Mouse (Mus musculus): ENCODE measurements around the gene Urb2.

DNA sequence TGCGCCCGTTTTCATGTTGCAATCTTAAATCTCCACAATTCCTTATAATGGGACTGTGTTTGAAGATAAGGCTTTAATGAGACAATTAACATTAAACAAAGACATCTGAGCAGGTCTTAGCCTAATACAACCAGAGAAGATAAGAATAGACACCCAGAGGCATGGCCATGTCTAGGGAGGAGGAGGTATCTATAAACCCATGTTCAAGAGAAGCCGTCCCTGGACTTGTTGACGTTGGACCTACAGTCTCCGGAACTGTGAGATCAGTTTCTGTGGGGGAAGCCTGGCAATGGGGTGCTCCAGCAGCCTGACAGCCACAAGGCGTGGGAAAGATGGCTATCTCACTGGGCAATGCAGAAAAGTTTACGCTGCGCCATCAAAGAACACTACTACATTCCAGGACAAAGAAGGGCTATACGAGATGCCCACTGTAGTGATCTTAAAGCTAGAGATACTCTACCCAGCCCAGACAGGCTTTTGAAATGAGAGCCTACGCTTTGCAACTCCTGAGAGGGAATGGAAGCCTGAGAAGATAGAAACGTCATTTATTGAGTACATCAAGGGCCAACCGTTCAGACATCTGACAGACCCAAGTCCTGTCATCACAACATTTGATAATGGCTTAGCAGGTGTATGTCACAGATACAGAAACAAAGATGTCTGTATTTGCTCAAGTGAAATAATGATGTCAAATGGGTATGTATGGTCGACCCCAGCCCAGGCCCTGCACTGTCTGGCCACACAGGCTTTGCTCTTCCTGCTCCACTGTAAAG, 30.8 kb upstream of the Urb2 start:
- TF ChIP-seq CTCF (IDR thresholded peaks at IDR 0.05; ENCODE audit: control insufficient read depth, insufficient read depth, low read length) (no peak), POLR2A (IDR thresholded peaks at IDR 0.05; ENCODE audit: borderline replicate concordance, control insufficient read depth, low read depth, low read length) (no peak)

Measured in bone marrow, adult 2 months (tissue).